Mouse (Mus musculus) cerebral cortex, adult 2 months (tissue): ENCODE data around the gene Phf11a.

Source experiments
- WGBS: fragments of 180-500 bp; shearing (Covaris S2); methylation state at CpG from one replicate; pipeline ENCODE4 v1.1.7; 2018; 5-methylcytosine and 5-hydroxymethylcytosine counted together

Phf11a gene

DNA sequence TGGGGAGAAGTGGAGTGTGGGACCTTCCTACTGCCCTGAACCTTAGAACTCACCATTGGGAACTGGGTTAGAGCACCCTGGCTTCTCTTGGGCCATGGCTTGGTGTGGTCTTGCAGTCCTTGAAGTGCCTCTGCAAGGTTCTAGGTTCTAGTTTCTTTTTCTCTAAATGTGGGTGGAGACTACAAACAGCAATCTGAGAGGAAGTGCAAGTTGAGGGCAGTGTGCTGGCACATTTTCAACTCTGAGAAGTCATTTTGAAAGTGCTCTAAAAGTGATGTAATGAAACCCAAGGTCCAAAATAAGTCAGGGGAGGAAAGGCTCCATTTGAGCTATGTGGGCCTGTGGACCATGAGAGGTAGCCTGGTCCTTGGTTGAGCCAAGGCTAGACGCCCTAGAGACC lies at the start of gene Phf11a:
Phf11a (minus strand) TSS at position 132 of the 400 bp plus-strand sequence.
- 77% methylated on average over 1 of the region's 1 CpGs for WGBS

DNA sequence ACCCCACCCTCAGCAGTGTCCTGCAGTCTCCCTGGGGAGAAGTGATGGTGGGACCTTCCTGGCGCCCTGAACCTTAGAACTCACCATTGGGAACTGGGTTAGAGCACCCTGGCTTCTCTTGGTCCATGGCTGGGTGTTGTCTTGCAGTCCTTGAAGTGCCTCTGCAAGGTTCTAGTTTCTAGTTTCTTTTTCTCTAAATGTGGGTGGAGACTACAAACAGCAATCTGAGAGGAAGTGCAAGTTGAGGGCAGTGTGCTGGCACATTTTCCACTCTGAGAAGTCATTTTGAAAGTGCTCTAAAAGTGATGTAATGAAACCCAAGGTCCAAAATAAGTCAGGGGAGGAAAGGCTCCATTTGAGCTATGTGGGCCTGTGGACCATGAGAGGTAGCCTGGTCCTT lies 43.9 kb upstream of the Phf11a start, which contains the start of gene Phf11b:
Phf11b (minus strand) TSS at position 163 of the 400 bp plus-strand sequence.
- WGBS: 82% methylated on average over 1 of the region's 1 CpGs

DNA sequence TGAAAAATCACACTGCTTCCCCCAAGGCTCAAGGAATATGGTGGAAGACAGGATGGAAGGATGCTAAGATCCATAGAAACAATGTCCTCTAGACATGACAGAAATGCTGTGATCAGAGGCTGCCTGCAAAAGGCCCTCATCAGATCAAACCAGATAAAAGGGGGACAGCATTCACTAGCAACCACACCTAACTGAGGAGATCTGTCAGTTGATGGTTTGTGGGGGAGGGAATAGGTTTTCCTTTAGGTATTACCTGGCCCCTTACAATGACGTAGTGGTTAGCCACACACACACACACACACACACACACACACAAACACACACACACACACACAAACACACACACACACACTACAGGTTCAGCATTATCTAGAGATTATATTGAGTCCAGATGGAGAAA lies 42.2 kb upstream of the Phf11a start:
- 93% methylated on average over 1 of the region's 1 CpGs for WGBS

DNA sequence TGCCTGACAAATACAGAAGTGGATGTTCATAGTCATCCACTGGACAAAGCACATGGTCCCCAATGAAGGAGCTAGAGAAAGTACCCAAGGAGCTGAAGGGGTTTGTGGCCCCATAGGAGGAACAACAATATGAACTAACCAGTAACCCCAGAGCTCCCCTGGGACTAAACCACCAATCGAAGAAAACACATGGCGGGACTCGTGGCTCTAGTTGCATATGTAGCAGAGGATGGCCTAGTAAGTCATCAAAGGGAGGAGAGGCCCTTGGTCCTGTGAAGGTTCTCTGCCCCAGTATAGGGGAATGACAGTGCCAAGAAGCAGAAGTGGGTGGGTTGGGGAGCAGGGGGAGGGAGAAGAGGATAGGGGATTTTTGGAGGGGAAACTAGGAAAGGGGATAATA lies 38.7 kb upstream of the Phf11a start:
- WGBS: 97% methylated on average over 3 of the region's 3 CpGs

DNA sequence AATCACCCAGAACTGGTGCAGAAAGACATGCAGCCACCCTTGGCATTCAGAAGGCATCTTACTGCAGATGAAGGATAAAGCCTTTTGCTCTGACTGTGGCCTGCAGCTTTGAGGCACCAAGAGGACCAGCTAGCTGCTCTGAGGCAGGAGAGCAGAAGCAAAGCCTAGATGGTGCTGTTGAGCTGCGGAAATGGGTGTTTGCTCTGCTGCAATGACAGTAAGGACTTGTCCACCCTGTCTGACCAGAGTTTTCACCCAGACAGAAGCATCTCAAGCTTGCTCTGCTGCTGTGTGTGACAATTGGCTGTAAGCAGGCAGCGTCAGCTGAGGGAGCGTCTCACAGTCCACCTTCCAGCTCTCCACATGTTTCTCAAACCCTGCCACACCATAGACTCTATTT lies 33.2 kb upstream of the Phf11a start:
- WGBS: 57% methylated on average over 3 of the region's 3 CpGs

DNA sequence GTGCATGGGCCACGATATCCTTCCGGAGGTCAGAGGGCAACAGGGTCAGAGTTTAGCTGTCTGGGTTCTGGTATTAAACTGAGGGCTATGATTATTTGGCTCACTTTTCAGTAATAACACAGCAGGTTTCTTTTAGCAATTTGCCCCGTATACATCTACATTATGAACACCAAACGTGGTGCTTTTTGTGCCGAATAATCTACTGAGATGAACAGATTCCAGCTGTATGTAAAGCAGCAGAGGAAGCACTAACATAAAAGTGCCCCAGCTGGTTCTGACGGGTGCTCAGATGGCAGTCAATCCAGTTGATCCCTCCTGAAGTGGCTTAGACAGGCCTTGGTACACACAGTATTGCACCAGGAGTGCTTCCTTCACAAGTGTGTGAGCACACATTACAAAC lies 22.6 kb upstream of the Phf11a start:
- WGBS: 80% methylated on average over 6 of the region's 6 CpGs

DNA sequence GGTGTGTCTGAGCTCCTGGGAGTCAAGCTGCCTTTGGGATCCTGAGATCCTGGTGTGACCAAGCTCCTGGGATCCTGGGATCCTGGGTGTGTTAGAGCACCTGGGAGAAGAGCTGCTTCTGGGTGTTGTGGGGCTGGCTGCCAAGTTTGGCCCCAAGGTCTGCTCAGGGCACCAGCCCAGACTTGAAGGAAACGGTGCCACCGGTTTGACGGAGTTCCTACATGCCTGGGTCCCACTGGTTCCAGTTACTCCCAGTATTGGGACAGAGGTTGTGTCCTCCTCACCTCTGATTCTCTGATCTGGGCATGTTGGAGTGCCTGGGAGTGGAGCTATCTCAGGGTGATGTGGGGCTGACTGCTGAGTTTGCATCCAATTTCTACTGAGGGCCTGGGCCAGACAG lies 21.7 kb upstream of the Phf11a start:
- WGBS: 89% methylated on average over 3 of the region's 3 CpGs

DNA sequence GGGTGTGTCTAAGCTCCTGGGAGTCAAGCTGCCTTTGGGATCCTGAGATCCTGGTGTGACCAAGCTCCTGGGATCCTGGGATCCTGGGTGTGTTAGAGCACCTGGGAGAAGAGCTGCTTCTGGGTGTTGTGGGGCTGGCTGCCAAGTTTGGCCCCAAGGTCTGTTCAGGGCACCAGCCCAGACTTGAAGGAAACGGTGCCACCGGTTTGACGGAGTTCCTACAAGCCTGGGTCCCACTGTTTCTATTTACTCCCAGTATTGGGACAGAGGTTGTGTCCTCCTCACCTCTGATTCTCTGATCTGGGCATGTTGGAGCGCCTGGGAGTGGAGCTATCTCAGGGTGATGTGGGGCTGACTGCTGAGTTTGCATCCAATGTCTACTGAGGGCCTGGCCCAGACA lies 22.4 kb downstream of the Phf11a start:
- WGBS: 91% methylated on average over 4 of the region's 4 CpGs

DNA sequence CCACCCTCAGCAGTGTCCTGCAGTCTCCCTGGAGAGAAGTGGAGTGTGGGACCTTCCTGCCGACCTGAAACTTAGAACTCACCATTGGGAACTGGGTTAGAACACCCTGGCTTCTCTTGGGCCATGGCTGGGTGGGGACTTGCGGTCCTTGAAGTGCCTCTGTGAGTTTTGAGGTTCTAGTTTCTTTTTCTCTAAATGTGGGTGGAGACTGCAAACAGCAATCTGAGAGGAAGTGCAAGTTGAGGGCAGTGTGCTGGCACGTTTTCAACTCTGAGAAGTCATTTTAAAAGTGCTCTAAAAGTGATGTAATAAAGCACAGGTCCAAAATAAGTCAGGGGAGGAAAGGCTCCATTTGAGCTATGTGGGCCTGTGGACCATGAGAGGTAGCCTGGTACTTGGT lies 37.3 kb downstream of the Phf11a start, which contains the start of gene Gm6904:
Gm6904 (minus strand) TSS at position 161 of the 400 bp plus-strand sequence.
- 66% methylated on average over 3 of the region's 3 CpGs for WGBS

DNA sequence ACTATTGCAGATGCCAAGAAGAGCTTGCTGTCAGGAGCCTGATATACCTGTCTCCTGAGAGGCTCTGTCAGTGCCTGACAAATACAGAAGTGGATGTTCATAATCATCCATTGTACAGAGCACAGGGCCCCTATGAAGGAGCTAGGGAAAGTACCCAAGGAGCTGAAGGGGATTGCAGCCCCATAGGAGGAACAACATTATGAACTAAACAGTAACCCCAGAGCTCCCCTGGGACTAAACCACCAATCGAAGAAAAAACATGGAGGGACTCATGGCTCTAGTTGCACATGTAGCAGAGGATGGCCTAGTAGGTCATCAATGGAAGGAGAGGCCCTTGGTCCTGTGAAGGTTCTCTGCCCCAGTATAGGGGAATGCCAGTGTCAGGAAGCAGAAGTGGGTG lies 41.5 kb downstream of the Phf11a start:
- 75% methylated on average over 1 of the region's 1 CpGs for WGBS

DNA sequence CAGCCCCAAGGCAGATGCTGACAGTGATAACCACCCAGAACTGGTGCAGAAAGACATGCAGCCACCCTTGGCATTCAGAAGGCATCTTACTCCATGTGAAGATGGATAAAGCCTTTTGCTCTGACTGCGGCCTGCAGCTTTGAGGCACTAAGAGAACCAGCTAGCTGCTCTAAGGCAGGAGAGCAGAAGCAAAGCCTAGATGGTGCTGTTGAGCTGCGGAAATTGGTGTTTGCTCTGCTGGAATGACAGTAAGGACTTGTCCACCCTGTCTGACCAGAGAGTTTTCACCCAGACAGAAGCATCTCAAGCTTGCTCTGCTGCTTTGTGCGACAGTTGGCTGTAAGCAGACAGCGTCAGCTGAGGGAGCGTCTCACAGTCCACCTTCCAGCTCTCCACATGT lies 47.0 kb downstream of the Phf11a start:
- 58% methylated on average over 5 of the region's 5 CpGs for WGBS

DNA sequence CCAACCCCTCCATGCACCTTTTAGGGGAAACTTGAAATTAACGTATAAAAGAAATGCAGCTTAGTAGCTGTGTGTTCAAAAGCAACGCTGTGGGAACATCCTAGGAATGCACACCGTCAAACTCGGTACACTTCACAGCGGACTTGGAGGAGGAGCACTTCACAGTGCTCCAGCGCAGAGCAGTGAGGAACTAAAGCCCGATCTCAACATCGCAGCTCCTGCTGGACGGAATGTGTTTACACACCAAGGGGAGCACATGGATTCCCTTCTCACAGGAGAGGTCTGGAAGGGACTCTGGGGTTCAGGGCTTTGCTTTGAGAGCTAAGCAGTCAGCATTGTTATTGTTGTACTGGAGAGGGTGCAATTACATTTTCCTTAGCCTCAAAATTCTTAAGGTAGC lies 63.7 kb downstream of the Phf11a start:
- 95% methylated on average over 9 of the region's 9 CpGs for WGBS

DNA sequence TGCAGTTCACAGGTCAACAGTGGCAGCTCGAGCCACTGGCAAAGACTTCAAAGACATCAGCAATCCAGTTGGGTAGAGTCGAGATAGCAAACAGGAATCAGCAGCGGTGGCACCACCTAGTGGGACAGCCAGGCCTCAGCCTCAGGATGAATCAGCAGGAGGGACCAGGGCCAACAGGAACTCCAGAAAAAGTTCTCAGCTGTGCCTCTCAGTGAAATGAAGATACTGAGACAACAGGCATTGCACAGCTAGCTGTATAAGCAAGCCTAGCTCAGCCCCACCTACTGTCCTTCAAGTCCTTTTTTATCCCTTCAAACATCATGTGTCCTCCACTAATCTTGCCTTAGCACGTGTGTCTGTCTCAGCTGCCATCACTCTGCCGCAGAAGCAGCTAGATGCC lies 65.3 kb downstream of the Phf11a start:
- 37% methylated on average over 5 of the region's 5 CpGs for WGBS

DNA sequence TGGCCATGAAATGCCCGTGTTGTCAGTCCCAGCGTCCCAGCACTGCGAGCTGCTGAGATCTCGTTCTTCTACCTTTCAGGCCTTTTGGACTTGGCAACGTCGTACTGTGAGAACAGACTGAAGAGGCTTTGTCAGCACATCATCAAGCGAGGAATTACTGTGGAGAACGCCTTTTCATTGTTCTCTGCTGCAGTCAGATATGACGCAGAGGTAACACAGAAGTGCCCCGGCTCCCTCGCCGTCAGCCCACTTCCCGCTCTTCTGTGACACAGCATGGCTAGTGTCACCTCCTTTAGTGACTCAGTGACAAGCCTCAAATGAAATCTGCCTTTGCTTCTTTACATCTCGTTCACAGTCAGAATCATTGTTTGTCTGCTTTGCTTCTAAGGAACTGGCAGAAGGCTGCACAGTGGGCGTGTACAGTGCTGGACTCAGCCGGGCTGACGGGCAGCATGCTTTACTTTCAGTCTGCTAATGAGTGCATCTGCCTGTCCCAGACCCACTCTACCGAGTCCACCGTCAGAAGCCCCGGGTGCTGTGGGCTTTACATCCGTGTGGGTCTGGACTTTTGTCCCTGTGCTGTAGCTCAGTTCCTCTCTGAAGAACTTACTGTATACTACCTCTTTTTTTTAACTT lies 66.9 kb downstream of the Phf11a start:
- 70% methylated on average over 21 of the region's 21 CpGs for WGBS

DNA sequence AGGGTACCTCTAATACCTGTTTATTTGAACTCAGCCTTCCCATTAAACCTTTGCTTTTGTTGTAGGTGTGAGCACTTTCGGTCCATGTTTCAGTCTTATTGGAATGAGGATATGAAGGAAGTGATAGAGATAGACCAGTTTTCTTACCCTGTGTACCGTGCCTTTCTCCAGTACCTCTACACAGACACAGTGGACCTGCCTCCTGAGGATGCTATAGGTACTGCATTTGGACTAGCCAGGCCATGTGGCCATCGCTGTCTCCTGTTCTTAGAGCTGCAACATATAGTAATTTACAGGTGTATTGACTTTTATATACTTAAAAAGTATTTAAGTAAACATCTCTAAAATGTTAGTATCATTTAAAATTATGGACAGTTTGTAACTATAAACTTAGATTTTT lies 67.5 kb downstream of the Phf11a start:
- 93% methylated on average over 3 of the region's 3 CpGs for WGBS
